Mouse (Mus musculus) ovary, postnatal 14 days (tissue): ENCODE data around the gene Gtf2a2.
"Not testable (repeated sequence)": the region's sequence is repeated elsewhere in the genome, so short reads cannot be mapped to it uniquely, and the experiment has no call there.

Experiments used
- DNase-seq: peaks from one replicate; pipeline ENCODE4 v3.0.0; 2022; ENCODE audit warnings: low spot score

Gene Gtf2a2

GRCm38 (mm10) chr9:70021610-70022009 is 9.3 kb downstream of the Gtf2a2 start:
- DNase-seq = no peak

- no peak for DNase-seq
Observed at GRCm38 (mm10) chr9:70022083-70022482, 9.7 kb downstream of the Gtf2a2 start.

GRCm38 (mm10) chr9:70023615-70024014 is 11.3 kb downstream of the Gtf2a2 start:
- DNase-seq = not testable (repeated sequence)

- no peak for DNase-seq
Observed at GRCm38 (mm10) chr9:70024648-70025047, 12.3 kb downstream of the Gtf2a2 start.

DNA sequence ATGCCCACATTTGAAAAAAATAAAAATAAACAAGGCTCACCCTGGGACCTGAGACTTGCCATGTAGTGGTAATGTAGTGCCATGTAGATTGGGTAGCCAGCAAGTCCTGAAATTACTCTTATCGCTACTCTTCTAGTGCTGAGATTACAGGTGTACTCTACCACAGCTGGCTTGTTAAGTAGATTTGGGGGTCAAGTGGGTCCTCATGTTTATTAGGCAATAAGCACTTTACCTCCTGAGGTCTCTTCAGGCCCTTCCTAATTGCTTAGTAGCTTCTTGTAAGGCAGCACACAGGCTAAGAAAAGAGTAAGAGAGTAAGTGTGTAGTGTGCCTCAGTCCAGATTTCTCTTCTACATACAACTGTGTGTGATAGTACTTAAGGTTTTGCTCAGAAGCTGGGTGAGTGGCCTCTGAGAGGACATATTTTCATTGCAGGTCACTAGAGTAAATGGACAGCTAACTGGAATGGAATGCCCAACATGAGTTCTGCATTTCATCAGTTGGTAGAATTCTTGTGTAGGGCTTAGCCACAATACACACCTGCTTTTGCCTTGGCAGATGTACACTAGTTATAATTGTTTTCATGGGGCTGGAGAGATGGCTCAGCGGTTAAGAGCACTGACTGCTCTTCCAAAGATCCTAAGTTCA is 13.1 kb downstream of the Gtf2a2 start:
- DNase-seq = no peak

DNA sequence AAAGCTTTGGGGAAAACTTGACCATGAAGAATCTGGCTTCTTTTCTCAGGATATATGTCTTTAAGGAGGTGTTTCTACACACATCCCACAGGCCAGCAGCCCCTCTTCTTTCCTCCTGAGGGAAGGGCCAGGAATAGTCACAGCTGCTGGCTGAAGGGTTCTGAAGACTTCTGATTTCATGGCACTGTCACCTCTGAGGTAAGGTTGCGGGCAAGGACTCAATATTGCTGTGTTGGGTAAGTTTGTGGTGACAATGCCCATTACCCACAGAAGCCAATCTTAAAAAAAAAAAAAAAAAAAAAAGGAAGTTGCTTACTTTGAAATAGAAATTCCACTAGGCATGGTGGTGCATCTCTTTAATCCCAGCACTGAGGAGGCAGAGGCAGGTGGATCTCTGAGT is 19.8 kb downstream of the Gtf2a2 start:
- DNase-seq = no peak

- DNase-seq = no peak
Observed at GRCm38 (mm10) chr9:70033056-70033455, 20.7 kb downstream of the Gtf2a2 start.

- no peak for DNase-seq
Observed at GRCm38 (mm10) chr9:70034702-70035101, 22.4 kb downstream of the Gtf2a2 start.

DNA sequence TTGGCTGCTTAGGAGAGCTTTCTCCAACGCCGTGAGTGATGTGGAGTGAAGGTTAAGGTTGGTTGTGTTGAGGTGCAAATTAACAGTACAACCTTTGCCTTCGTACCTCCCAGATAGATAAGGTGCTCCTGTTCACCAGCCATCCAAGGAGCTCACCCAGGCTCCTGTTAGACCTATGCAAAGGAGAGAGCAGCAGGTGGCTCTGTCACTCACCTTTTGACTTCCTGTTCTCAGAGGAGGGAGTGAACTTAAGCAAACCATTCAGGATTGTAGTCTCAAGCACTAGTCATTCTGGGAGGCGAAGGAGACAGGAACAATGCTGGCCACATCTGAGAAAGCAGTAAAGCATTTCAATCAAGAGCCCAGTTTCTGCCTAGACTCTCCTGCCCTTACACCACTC is 24.3 kb downstream of the Gtf2a2 start:
- no peak for DNase-seq

DNA sequence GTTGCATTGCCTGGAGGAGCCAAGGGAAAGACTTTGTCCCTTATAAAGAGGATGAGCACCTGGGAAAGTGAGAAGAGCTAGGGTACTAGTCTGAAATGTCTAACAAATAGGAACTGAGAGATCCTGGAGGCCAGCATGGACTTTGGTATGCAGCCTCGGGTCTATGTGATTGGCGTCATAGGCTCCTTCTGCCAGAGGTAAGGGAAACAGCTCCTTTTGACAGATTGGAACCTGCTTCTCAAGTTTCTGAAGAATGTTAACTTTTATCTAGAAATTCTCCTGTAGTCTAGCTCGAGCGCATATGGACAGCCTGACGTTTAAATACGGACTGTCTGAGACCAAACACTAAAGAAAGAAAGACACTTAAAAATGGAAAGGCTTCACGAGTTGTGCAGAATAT is 25.6 kb downstream of the Gtf2a2 start, which contains the start of gene Gcnt3:
TSS of gene Gcnt3 (minus strand) at position 101 of the 400 bp plus-strand sequence.
- no peak for DNase-seq

- no peak for DNase-seq
Observed at GRCm38 (mm10) chr9:70039597-70040385, 27.4 kb downstream of the Gtf2a2 start.

DNA sequence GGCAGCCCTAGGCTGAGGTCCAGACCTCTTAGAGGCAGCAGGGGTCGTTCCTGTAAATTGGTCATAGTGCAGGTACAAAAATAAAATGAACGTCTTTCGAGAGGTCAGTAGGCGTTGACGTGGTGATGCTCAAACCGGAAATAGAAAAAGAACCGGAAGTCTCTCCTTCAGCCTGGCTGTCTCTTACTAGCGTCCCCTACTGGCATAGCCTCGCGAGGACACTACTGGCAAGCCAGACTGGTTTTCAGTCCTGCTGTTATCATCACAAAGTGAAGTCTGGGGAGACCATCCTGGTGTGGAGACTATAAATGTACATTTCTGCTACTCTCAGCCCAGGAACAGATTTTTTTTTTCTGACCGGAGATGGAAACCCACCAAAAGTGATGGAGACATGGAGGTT is 28.2 kb downstream of the Gtf2a2 start:
- no peak for DNase-seq

GRCm38 (mm10) chr9:70042137-70042536 is 29.8 kb downstream of the Gtf2a2 start:
- DNase-seq = no peak

- DNase-seq = no peak
Observed at GRCm38 (mm10) chr9:70042935-70043334, 30.6 kb downstream of the Gtf2a2 start.

- no peak for DNase-seq
Observed at GRCm38 (mm10) chr9:70044865-70045264, 32.5 kb downstream of the Gtf2a2 start.

DNA sequence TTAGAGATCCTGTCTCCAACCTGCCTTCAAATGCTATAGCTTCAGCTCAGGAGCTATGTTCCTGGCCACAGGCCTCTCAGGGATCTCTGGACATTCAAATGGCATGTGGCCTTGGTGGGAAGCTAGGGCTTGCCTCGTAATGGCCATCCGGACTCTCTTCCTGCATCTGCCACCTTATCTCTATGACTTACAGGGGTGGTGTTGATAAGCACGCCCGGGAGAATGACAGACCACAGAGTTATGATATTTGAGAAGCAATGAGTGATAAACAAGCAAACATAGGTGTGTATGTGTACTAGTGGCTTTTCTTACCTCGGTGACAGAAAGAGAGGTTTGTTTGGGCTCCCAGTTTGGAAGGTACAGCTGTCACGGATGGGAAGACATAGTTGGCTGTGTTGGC is 33.9 kb downstream of the Gtf2a2 start:
- DNase-seq = no peak

DNA sequence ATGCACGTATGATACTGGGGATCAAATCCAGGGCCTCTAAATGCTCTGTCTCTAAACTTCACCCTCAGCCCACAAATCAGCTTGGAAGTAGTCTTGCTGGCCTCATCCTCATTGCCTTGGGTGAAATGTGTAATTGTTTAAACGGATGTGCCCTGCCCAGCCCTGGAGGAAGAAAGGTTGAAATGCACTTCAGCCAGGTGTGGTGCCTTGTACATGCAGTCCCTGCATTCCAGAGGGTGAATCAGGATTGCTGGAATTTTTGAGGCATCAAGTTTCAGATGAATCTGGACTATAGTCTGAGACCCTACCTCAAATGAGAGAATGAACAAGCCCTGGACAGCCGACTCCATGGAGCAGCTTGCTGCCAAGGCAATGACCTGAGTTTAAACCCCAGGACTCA is 35.5 kb downstream of the Gtf2a2 start:
- DNase-seq = no peak

GRCm38 (mm10) chr9:70048280-70048679 is 35.9 kb downstream of the Gtf2a2 start:
- no peak for DNase-seq

- no peak for DNase-seq
Observed at GRCm38 (mm10) chr9:70048751-70049415, 36.5 kb downstream of the Gtf2a2 start.

DNA sequence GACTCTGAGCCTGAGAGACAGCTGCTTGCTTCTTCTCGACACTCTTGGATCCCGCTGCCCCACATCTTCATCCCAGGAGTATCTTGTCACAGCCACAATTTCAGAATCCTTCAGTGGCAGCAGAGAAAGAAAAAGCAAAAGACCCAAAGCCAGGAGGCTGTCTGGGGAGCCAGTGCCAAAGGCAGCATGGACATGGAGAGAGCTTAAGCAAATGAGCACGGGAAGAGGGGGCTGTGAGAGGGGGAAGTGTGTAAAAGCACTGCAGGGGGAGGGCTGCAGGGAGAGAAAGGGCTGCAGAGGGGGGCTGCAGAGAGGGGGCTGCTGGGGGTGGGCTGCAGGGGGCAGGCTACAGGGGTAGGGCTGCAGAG is 37.0 kb downstream of the Gtf2a2 start:
- no peak for DNase-seq

DNA sequence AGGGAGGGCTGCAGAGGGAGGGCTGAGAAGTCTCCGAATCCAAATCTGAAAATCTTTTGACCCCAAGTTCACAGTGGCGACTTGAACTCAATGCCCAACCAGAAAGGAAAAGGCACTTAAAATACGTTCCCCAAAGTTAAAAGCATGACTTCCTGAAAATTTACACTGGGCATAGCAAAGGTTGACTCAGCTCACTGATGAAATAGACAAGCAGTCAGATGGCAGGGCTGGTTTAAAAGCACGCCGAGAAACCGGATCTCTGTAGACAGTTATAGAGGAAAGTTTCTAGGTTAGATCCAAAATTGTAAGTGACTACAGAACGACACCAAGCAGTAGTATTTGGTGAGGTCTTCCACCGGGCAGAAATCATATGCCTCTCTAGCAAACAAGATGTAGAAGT is 37.5 kb downstream of the Gtf2a2 start:
- no peak for DNase-seq

DNA sequence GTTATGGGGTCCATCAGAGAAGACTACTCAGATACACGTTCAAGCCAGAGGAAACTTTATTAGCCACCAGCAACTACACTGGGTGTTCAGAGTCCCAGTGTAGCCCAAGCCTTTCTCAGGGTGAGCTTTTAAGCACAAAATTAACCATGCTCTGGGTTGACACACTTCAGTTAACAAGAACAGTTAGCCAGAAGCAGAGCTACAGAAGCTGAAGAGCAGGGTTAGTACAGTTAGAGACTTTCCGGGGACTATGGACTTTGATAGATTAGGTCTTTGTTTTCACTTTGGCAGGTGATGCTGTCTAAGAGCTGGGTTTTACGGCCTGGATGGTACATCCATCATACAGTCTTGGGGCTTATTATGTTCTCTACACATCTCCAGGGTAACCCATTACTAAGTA is 40.4 kb downstream of the Gtf2a2 start:
- DNase-seq = no peak

DNA sequence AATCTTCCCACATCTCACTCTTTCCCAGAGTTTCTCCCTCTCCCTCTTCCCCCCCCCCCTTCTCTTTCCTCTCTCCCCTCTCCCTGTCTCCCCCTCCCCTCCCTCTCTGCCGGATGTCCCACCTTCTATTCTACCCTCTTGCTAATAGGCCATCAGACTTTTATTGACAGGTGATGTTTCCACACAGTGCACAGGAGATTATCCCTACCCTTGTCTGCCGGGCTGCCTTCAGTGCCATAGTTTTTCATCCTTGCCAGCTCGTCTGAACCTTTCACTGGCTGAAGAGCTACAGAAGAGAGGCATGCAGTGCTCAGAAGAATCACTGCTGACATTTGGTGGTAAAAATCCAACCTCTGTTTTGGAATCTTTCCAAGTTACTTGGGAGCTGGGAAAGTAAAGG is 41.1 kb downstream of the Gtf2a2 start:
- DNase-seq = no peak
